Mouse (Mus musculus) 3134 (cell line): ENCODE results near the gene Tsr3.
A peak's percentile ranks its signal among the peaks of the same experiment; 100 is the strongest.

ENCODE experiments used
- DNase-seq: peaks from one replicate; pipeline ENCODE4 v3.0.0-alpha.2; 2011; ENCODE audit warnings: low spot score; ENCODE audit not compliant: insufficient read length; ENCODE audit errors: extremely low read depth

Tsr3 gene

GRCm38 (mm10) chr17:25288842-25289241, 48.9 kb downstream of the Tsr3 start:
- peak; percentile 35 for DNase-seq

- no peak for DNase-seq
Measured at GRCm38 (mm10) chr17:25290411-25290810, 50.4 kb downstream of the Tsr3 start.
